Mouse (Mus musculus) neural tube, embryonic 12.5 days (tissue): Measurements from ENCODE around the gene Tshz2. TPM values are rescaled to one million over a fixed set of nuclear protein-coding genes. Genes with fewer than 3 reads are reported as not detected.
A peak's percentile ranks its signal among the peaks of the same experiment; 100 is the strongest.

ENCODE experiments used
- ATAC-seq: fragments of 200-750 bp; cut with Nextera tagmentation; 2 replicates; pipeline ENCODE4 v1.8.0; 2017; ENCODE audit warnings: low read depth, mild to moderate bottlenecking, moderate TSS enrichment, moderate library complexity; ENCODE audit not compliant: low FRiP score
- H3K27ac ChIP-seq: fragments of 300-500 bp; sonication (generic); 2 replicates; pipeline ENCODE4 v1.5.1; 2016
- H3K27me3 ChIP-seq: fragments of 300-500 bp; sonication (generic); replicated peaks from 2 replicates; pipeline ENCODE4 v1.6.1; 2016; ENCODE audit warnings: mild to moderate bottlenecking
- H3K36me3 ChIP-seq: fragments of 300-500 bp; sonication (generic); 2 replicates; pipeline ENCODE4 v1.6.1; 2016; ENCODE audit warnings: mild to moderate bottlenecking
- H3K4me1 ChIP-seq: fragments of 300-500 bp; sonication (generic); 2 replicates; pipeline ENCODE4 v1.6.1; 2016
- H3K4me2 ChIP-seq: fragments of 300-500 bp; sonication (generic); replicated peaks from 2 replicates; pipeline ENCODE4 v1.6.1; 2016; ENCODE audit warnings: mild to moderate bottlenecking
- H3K4me3 ChIP-seq: fragments of 300-500 bp; sonication (generic); 2 replicates; pipeline ENCODE4 v1.5.1; 2016
- H3K9ac ChIP-seq: fragments of 300-500 bp; sonication (generic); 2 replicates; pipeline ENCODE4 v1.6.1; 2016; ENCODE audit warnings: mild to moderate bottlenecking
- H3K9me3 ChIP-seq: fragments of 300-500 bp; sonication (generic); 2 replicates; pipeline ENCODE4 v1.6.1; 2016; ENCODE audit warnings: mild to moderate bottlenecking
- WGBS: fragments of 180-500 bp; shearing (Covaris S2); methylation state at CpG from one replicate; pipeline ENCODE4 v1.1.7; 2016; 5-methylcytosine and 5-hydroxymethylcytosine counted together
- polyA plus RNA-seq: library from polyadenylated mRNA; unstranded; fragments of >200 nt; fragmentation: Nextera tagmentation; extraction: Ambion mirVana; gene quantifications from 2 replicates; pipeline ENCODE4 v1.2.1, GENCODE M21; 2016

Tshz2 gene
- polyA plus RNA-seq, 1 experiment from 2014 or later = 30.7 TPM

- H3K9ac ChIP-seq = peak overlapping the region; percentile 92; the same call in 1 of the 2 replicates
- H3K36me3 ChIP-seq = no peaks in the 10 kb centered on the region
- peak overlapping the region; percentile 75 for H3K4me3 ChIP-seq
- H3K4me2 ChIP-seq = peak overlapping the region; percentile 86
- no peaks in the 10 kb centered on the region for H3K9me3 ChIP-seq
- no peaks in the 10 kb centered on the region for H3K27me3 ChIP-seq
- WGBS = 21% methylated on average over 7 of the region's 7 CpGs
- peaks cover 15% of the 10 kb centered on the region; the same call in 1 of the 2 replicates for H3K4me1 ChIP-seq
- H3K27ac ChIP-seq = 0 out of 2 replicates have a peak overlapping the region, but pooled peaks have one; percentile 10
- no peak for ATAC-seq
Observed at GRCm38 (mm10) chr2:169635428-169635827, 2.6 kb downstream of the Tshz2 start.

GRCm38 (mm10) chr2:169636414-169636813 lies 3.6 kb downstream of the Tshz2 start:
- H3K4me3 ChIP-seq = peak overlapping the region; percentile 75
- ATAC-seq = no peak
- peak overlapping the region; percentile 92 for H3K9ac ChIP-seq
- H3K36me3 ChIP-seq = no peaks in the 10 kb centered on the region
- no peaks in the 10 kb centered on the region for H3K9me3 ChIP-seq
- H3K27ac ChIP-seq = no peak overlapping the region
- H3K4me2 ChIP-seq = peak overlapping the region; percentile 86
- no peaks in the 10 kb centered on the region for H3K27me3 ChIP-seq
- WGBS = 73% methylated on average over 4 of the region's 4 CpGs
- H3K4me1 ChIP-seq = peaks cover 15% of the 10 kb centered on the region; the same call in 1 of the 2 replicates

- ATAC-seq = no peak
- WGBS = 68% methylated on average over 14 of the region's 14 CpGs
- no peaks in the 10 kb centered on the region for H3K27me3 ChIP-seq
- no peak overlapping the region for H3K4me2 ChIP-seq
- no peak overlapping the region for H3K27ac ChIP-seq
- H3K4me3 ChIP-seq = no peak overlapping the region
- H3K9me3 ChIP-seq = no peaks in the 10 kb centered on the region
- H3K9ac ChIP-seq = no peak overlapping the region
- no peaks in the 10 kb centered on the region for H3K36me3 ChIP-seq
- H3K4me1 ChIP-seq = peaks cover 8% of the 10 kb centered on the region; the same call in 1 of the 2 replicates
Observed at GRCm38 (mm10) chr2:169641547-169641946, 8.7 kb downstream of the Tshz2 start.

GRCm38 (mm10) chr2:169642420-169642819 lies 9.6 kb downstream of the Tshz2 start:
- Histone ChIP-seq H3K36me3 (no peaks in the 10 kb centered on the region), H3K27ac (no peak overlapping the region), H3K9ac (no peak overlapping the region), H3K4me1 (peaks cover 8% of the 10 kb centered on the region; the same call in 1 of the 2 replicates), H3K27me3 (no peaks in the 10 kb centered on the region), H3K4me3 (no peak overlapping the region), H3K9me3 (no peaks in the 10 kb centered on the region), H3K4me2 (no peak overlapping the region)
- WGBS = 86% methylated on average over 8 of the region's 8 CpGs
- ATAC-seq = no peak

- Histone ChIP-seq H3K4me3 (no peak overlapping the region), H3K36me3 (no peaks in the 10 kb centered on the region)
- WGBS = 86% methylated on average over 7 of the region's 7 CpGs
Observed at GRCm38 (mm10) chr2:169647091-169647490, 14.3 kb downstream of the Tshz2 start.

GRCm38 (mm10) chr2:169649262-169649885 lies 16.6 kb downstream of the Tshz2 start:
- no peak overlapping the region for H3K27ac ChIP-seq
- no peak overlapping the region for H3K4me2 ChIP-seq
- H3K4me1 ChIP-seq = no peaks in the 10 kb centered on the region; the same call in 1 of the 2 replicates
- H3K27me3 ChIP-seq = no peaks in the 10 kb centered on the region
- no peak overlapping the region for H3K4me3 ChIP-seq
- no peak for ATAC-seq
- H3K9ac ChIP-seq = no peak overlapping the region
- no peaks in the 10 kb centered on the region for H3K36me3 ChIP-seq
- no peaks in the 10 kb centered on the region for H3K9me3 ChIP-seq
- 76% methylated on average over 7 of the region's 7 CpGs for WGBS

More at GRCm38 (mm10) chr2:169647091-169647490, 14.3 kb downstream of the Tshz2 start:
- Histone ChIP-seq H3K4me2 (no peak overlapping the region), H3K9ac (no peak overlapping the region), H3K27me3 (no peaks in the 10 kb centered on the region), H3K4me1 (no peaks in the 10 kb centered on the region; the same call in 1 of the 2 replicates), H3K9me3 (no peaks in the 10 kb centered on the region), H3K27ac (no peak overlapping the region)
- ATAC-seq = no peak

GRCm38 (mm10) chr2:169653282-169653681 lies 20.5 kb downstream of the Tshz2 start:
- Histone ChIP-seq H3K36me3 (no peaks in the 10 kb centered on the region), H3K27me3 (no peaks in the 10 kb centered on the region), H3K9ac (no peak overlapping the region), H3K4me3 (no peak overlapping the region), H3K9me3 (no peaks in the 10 kb centered on the region), H3K27ac (no peak overlapping the region), H3K4me1 (no peaks in the 10 kb centered on the region; the same call in 1 of the 2 replicates), H3K4me2 (no peak overlapping the region)
- 84% methylated on average over 1 of the region's 1 CpGs for WGBS
- no peak for ATAC-seq

GRCm38 (mm10) chr2:169663792-169664191 lies 31.0 kb downstream of the Tshz2 start:
- H3K4me1 ChIP-seq = peaks cover 37% of the 10 kb centered on the region
- no peaks in the 10 kb centered on the region for H3K36me3 ChIP-seq
- H3K4me2 ChIP-seq = no peak overlapping the region
- no peak overlapping the region for H3K9ac ChIP-seq
- no peak overlapping the region for H3K4me3 ChIP-seq
- ATAC-seq = no peak
- H3K27me3 ChIP-seq = no peaks in the 10 kb centered on the region
- WGBS = 54% methylated on average over 8 of the region's 8 CpGs
- no peaks in the 10 kb centered on the region for H3K9me3 ChIP-seq
- H3K27ac ChIP-seq = no peak overlapping the region

- Histone ChIP-seq H3K9me3 (no peaks in the 10 kb centered on the region), H3K4me1 (peaks cover 10% of the 10 kb centered on the region; the same call in 1 of the 2 replicates), H3K4me3 (no peak overlapping the region), H3K36me3 (no peaks in the 10 kb centered on the region), H3K27ac (no peak overlapping the region), H3K9ac (no peak overlapping the region), H3K27me3 (no peaks in the 10 kb centered on the region), H3K4me2 (no peak overlapping the region)
- ATAC-seq = no peak
- WGBS = 88% methylated on average over 7 of the region's 7 CpGs
Observed at GRCm38 (mm10) chr2:169671264-169671663, 38.5 kb downstream of the Tshz2 start.

- Histone ChIP-seq H3K36me3 (no peaks in the 10 kb centered on the region), H3K27me3 (no peaks in the 10 kb centered on the region), H3K4me2 (no peak overlapping the region), H3K9ac (no peak overlapping the region), H3K9me3 (no peaks in the 10 kb centered on the region), H3K4me3 (no peak overlapping the region), H3K27ac (no peak overlapping the region), H3K4me1 (no peaks in the 10 kb centered on the region)
- WGBS = 83% methylated on average over 6 of the region's 6 CpGs
- ATAC-seq = no peak
Observed at GRCm38 (mm10) chr2:169673786-169674185, 41.0 kb downstream of the Tshz2 start.

- no peaks in the 10 kb centered on the region for H3K9me3 ChIP-seq
- H3K27ac ChIP-seq = no peak overlapping the region
- no peaks in the 10 kb centered on the region for H3K36me3 ChIP-seq
- no peak overlapping the region for H3K4me2 ChIP-seq
- no peaks in the 10 kb centered on the region for H3K27me3 ChIP-seq
- no peaks in the 10 kb centered on the region for H3K4me1 ChIP-seq
- H3K9ac ChIP-seq = no peak overlapping the region
- 84% methylated on average over 5 of the region's 5 CpGs for WGBS
- ATAC-seq = no peak
- no peak overlapping the region for H3K4me3 ChIP-seq
Observed at GRCm38 (mm10) chr2:169674209-169674608, 41.4 kb downstream of the Tshz2 start.

- Histone ChIP-seq H3K36me3 (no peaks in the 10 kb centered on the region), H3K27ac (no peak overlapping the region), H3K9me3 (no peaks in the 10 kb centered on the region), H3K4me3 (no peak overlapping the region), H3K27me3 (no peaks in the 10 kb centered on the region), H3K4me1 (no peaks in the 10 kb centered on the region; the same call in 1 of the 2 replicates), H3K9ac (no peak overlapping the region), H3K4me2 (no peak overlapping the region)
- no peak for ATAC-seq
- WGBS = 73% methylated on average over 7 of the region's 7 CpGs
Observed at GRCm38 (mm10) chr2:169679264-169679663, 46.5 kb downstream of the Tshz2 start.

- 51% methylated on average over 5 of the region's 5 CpGs for WGBS
- Histone ChIP-seq H3K4me3 (no peak overlapping the region), H3K4me1 (peaks cover 1% of the 10 kb centered on the region; the same call in 1 of the 2 replicates), H3K27ac (no peak overlapping the region), H3K9ac (no peak overlapping the region), H3K4me2 (no peak overlapping the region), H3K9me3 (no peaks in the 10 kb centered on the region), H3K27me3 (no peaks in the 10 kb centered on the region), H3K36me3 (no peaks in the 10 kb centered on the region)
- ATAC-seq = no peak
Observed at GRCm38 (mm10) chr2:169679951-169680350, 47.1 kb downstream of the Tshz2 start.
